Mouse (Mus musculus): ENCODE data around the gene Adh6a. TPM values are rescaled to one million over a fixed set of nuclear protein-coding genes. Genes with fewer than 3 reads are reported as not detected.
A peak's percentile ranks its signal among the peaks of the same experiment; 100 is the strongest.

Adh6a gene
- not detected for total RNA-seq (2021)
- polyA plus RNA-seq (2012; rRNA removed), result not detected in 2 replicates
- long read RNA-seq, result 0 reads

- DNase-seq, result no peak
Measured at GRCm38 (mm10) chr3:138312965-138313364, at the start of gene Adh6a. Adh6a (plus strand) TSS chr3:138313286.

- DNase-seq, result no peak
Measured at GRCm38 (mm10) chr3:138264648-138265047, 48.4 kb upstream of the Adh6a start.

GRCm38 (mm10) chr3:138270507-138270906, 42.6 kb upstream of the Adh6a start:
- no peak for DNase-seq

DNA sequence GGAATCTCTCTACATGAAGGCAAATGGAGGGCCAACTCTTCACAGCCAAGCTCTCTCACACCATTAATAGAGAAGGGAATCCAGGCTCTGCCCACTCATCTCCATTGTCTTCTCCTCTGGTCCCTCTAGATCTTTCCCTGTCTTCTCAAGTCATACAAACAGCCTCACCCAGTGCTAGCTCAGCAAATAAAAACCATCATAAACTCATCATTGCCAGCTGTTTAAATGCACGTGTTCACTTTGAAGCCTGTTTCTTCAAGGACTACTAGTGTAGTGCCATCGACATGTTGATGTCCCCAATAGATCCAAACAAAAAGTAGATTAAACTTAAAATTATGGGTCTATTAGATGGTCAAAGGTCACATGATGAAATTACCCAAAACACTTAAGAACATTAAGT, 41.8 kb upstream of the Adh6a start:
- no peak for DNase-seq

GRCm38 (mm10) chr3:138273080-138273479, 40.0 kb upstream of the Adh6a start:
- peak; percentile 66 for DNase-seq

- no peak for DNase-seq
Measured at GRCm38 (mm10) chr3:138275100-138275499, 38.0 kb upstream of the Adh6a start.

DNA sequence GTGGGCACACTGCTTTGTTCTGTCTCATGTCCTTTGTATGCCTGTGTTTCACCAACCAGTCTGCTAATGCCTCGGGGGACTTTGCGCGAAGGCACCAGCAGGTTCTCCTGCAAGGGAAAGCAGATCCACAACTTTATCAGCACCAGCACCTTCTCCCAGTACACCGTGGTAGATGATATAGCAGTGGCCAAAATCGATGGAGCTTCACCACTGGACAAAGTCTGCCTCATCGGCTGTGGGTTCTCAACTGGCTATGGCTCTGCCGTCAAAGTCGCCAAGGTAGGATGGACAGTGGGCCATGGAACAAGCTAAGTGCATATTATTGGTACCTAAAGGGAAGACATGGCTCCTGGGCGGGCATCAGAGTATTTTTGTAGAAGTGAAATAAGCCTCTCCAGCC, 30.5 kb upstream of the Adh6a start:
- peak; percentile 10 for DNase-seq

DNA sequence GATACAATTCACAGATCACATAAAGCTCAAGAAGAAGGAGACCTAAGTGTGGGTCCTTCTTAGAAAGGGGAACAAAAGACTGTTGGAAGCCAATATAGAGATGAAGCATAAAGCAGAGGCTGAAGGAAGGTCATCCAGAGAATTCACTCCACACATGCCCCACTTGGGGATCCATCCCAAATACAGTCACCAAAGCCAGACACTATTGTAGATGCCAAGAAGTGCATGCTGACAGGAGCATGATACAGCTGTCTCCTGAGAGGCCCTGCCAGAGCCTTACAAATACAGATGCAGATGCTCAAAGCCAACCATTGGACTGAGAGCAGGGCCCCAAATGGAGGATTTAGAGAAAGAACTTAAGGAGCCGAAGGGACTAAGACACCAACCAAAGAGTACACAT, 29.3 kb upstream of the Adh6a start:
- peak; percentile 12 for DNase-seq

GRCm38 (mm10) chr3:138285986-138286385, 27.1 kb upstream of the Adh6a start:
- no peak for DNase-seq

DNA sequence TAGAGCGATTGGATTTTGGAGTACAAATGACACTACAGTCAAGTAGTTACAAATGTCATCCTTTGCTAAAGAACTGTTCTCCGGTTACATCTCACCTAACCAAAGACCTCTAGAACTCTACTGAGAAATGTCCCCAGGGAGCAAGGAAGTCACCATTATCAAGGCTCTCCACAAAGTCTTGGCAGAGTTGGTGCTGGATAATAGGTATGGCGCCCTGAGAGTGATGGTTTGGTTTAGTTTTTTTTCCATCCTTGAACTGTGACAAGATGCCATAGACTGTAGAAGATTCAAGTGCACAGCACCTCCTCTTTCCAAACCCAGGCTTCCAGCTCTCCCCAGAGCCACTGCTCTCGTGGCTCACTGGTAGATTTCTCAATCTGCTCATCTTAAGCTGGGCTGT, 25.4 kb upstream of the Adh6a start:
- DNase-seq, result no peak

DNA sequence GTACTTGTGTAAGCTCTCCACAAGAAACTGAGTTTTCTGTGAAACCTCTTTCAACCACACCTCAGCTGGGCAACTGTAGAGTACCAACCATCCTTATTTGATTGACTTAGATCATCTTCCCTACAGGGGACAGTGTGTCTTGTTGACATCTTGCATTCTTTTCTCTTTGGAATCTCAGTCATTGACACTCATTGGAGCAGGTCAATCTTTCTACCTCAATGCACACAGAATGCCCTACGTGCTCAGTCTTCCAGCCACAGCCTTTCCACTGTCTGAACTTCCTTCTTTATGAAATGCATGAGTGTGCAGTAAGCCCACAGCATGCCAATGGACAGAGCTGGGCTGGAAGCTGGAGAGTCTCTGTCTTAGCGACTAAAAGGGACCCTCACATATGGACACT, 22.4 kb upstream of the Adh6a start:
- DNase-seq, result no peak

DNA sequence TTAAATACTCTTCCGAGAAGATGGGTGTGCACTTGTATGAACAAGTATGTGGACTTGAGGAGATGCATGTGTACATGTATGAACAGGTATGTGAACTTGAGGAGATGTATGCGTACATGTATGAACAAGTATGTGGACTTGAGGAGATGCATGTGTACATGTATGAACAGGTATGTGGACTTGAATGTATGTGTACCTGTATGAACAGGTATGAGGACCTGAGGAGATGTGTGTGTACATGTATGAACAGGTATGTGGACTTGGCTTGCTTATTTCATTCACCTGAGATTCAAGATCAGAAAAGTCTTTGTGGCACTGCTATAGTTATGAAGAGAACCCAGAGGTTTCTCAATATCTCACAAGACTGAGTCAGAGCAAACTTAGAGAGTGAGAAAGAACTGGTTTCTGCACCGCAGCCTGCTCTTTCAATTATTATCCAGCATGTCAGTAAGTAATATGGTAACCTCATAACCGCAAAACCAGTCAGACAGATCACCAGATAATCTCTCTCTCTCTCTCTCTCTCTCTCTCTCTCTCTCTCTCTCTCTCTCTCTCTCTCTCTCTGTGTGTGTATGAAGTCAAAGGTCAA, 21.5 kb upstream of the Adh6a start:
- DNase-seq, result no peak

DNA sequence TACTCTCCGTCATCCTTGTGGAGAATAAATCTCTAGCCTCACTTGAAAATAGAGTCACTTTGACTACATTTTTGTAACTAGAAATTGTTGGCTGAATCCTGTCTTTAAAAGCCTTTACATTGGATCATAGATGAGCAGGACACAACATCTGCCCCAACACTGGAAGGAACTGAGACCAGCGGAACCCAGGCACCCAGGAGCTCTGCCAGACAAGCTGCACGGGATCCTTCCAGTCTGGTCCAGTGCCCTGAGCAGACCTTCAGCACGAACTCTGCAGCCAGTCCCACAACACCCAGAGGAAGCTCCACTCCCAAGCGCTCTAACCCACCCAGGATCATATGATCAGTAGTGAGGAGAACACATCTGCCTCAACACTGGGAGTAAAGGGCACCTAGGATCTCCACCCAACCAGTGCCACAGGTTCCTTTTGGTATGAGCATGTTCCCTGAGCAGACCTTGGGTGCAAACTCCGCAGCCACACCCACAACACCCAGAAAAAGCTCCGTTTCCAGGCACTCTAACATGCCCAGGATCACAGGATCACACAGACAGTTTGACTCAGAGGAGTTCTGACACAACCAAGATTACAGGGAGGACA, 19.7 kb upstream of the Adh6a start:
- DNase-seq, result peak; percentile 45

GRCm38 (mm10) chr3:138300130-138300529, 13.0 kb upstream of the Adh6a start:
- DNase-seq, result no peak

- DNase-seq, result no peak
Measured at GRCm38 (mm10) chr3:138302676-138303075, 10.4 kb upstream of the Adh6a start.

DNA sequence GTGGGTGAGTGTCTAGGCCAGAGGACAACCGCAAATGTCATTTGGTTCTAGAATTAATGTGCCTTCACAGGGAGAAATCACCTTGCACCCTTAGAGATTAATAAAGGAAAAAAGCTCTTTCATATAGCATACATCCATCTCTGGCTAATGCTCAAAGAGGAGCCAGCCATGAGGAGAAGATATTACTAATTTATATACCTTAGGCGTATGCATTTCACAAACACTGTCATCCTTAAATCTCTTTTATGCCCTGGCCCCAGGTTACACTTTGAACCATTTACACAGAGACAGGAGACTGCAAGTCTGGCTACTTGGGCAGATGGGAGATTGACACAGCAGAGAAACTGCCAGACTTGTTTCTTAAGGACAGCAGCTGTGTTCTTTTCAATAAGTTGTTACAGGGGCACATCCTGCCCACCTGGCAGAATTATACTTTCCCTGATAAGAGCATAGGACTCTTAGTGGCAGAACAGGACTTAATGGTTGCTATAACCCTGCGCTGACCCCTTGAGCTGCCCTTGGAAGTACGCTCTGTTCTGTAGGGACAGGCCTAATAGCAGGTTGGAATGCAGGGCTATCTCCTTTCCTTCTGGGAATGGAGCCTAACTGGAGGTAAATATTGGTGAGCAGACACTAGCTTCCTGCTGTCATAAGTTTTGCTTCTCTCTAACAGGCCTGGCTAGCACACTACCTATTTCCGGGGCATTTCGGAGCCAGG, 9.2 kb upstream of the Adh6a start:
- DNase-seq, result no peak

DNA sequence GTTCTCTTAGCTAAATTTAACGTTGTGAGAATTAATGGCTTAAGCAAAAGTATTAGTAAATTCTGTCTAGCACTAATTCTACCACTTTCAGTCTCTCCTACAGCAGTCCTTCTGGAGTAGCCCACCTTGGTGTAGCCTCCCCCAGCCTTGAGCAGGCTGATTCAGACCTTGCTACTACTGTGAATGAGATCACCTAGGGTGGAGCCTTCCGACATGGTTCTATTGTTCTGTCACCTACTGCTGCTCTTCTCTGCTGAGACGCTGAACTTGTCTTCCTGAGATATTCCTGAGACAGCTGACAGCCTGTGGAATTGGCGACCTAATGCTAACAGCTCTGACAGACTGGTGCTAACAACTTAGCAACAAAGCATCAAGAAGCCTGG, 8.6 kb upstream of the Adh6a start:
- DNase-seq, result no peak

- no peak for DNase-seq
Measured at GRCm38 (mm10) chr3:138305486-138306289, 7.4 kb upstream of the Adh6a start.

DNA sequence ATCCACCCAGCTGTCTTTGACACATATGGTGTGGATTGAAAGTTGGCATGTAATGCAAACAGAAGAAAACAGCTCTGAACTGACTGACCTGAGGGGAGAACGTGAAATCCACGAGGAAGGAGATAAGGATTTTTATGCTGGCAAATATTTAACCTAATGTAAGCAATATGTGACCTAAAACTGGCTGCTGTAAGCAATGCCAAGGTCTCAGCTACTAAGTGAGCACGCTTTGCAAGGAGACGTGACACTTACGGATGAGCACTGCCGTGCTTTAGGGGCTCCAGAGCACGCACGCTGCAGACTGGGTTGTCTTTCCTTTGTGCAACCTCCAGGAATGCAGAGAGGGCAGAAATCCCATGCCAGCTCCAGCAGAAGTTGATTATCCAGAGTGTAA, 6.8 kb upstream of the Adh6a start:
- DNase-seq, result no peak

DNA sequence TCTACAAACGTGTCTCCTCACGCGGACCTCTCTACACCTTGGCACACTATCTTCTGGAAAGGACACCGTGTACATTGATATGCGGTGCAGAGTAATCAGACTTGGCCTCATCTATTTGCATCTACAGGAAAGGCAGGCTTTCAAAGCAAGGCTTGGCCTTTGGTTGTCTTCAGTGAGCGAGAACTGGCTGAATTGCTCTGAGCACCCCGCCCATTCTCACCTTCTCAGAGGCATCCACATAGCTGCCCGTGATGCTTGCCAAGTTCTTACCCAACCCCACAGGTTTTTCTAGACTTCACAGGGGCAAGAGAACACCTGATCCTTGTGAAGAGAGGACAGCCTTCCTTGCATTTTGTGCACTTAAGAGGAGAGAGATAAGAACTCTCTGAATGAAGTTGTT, 3.2 kb upstream of the Adh6a start:
- DNase-seq, result no peak

GRCm38 (mm10) chr3:138311015-138311414, 2.1 kb upstream of the Adh6a start:
- DNase-seq, result no peak

- no peak for DNase-seq
Measured at GRCm38 (mm10) chr3:138316908-138317472, 3.9 kb downstream of the Adh6a start.
